Mouse (Mus musculus): Measurements from ENCODE around the gene Ifna16.

GRCm38 (mm10) chr4:88714281-88714680 is 37.6 kb upstream of the Ifna16 start:
- TF ChIP-seq CTCF (IDR thresholded peaks at IDR 0.05; ENCODE audit: extremely low read depth, insufficient read depth, insufficient read length, insufficient replicate concordance), result no peak
- no peak for TF ChIP-seq POLR2A (IDR thresholded peaks at IDR 0.05; ENCODE audit: low read depth, low read length)
